Mouse (Mus musculus) forebrain, embryonic 11.5 days (tissue): Measurements from ENCODE around the gene Ebp. TPM values are rescaled to one million over a fixed set of nuclear protein-coding genes. Genes with fewer than 3 reads are reported as not detected.

ENCODE experiments used
- ATAC-seq: fragments of 200-750 bp; cut with Nextera tagmentation; replicated peaks from 2 replicates; pipeline ENCODE4 v1.8.0; 2017; ENCODE audit warnings: moderate TSS enrichment; ENCODE audit not compliant: low FRiP score
- DNase-seq: peaks from one replicate; pipeline ENCODE4 v3.0.0-alpha.2; 2017; ENCODE audit warnings: low spot score
- H3K27ac ChIP-seq: fragments of 300-500 bp; sonication (generic); 2 replicates; pipeline ENCODE4 v1.5.1; 2014; ENCODE audit warnings: low read depth, low read length
- H3K27me3 ChIP-seq: fragments of 300-500 bp; sonication (generic); 2 replicates; pipeline ENCODE4 v1.6.1; 2014; ENCODE audit warnings: mild to moderate bottlenecking, low read length, mixed read lengths; ENCODE audit not compliant: control insufficient read depth, insufficient read depth
- H3K36me3 ChIP-seq: fragments of 300-500 bp; sonication (generic); 2 replicates; pipeline ENCODE4 v1.6.1; 2014; ENCODE audit warnings: mild to moderate bottlenecking, low read length, moderate library complexity, mixed read lengths; ENCODE audit not compliant: control insufficient read depth, insufficient read depth
- H3K4me1 ChIP-seq: fragments of 300-500 bp; sonication (generic); replicated peaks from 2 replicates; pipeline ENCODE4 v1.6.1; 2014; ENCODE audit warnings: low read length, mixed read lengths; ENCODE audit not compliant: control insufficient read depth, insufficient read depth
- H3K4me2 ChIP-seq: fragments of 300-500 bp; sonication (generic); 2 replicates; pipeline ENCODE4 v1.6.1; 2014; ENCODE audit warnings: low read depth, mild to moderate bottlenecking, low read length, moderate library complexity, mixed read lengths; ENCODE audit not compliant: severe bottlenecking
- H3K4me3 ChIP-seq: fragments of 300-500 bp; sonication (generic); 2 replicates; pipeline ENCODE4 v1.5.1; 2014; ENCODE audit warnings: low read depth, low read length
- H3K9ac ChIP-seq: fragments of 300-500 bp; sonication (generic); 2 replicates; pipeline ENCODE4 v1.6.1; 2014; ENCODE audit warnings: low read length
- H3K9me3 ChIP-seq: fragments of 300-500 bp; sonication (generic); 2 replicates; pipeline ENCODE4 v1.6.1; 2016; ENCODE audit warnings: low read length, mixed read lengths; ENCODE audit not compliant: control insufficient read depth
- WGBS: fragments of 180-500 bp; shearing (Covaris S2); extraction: QIAGEN DNeasy Blood & Tissue Kit; methylation state at CpG from one replicate; pipeline ENCODE4 v1.1.7; 2014; 5-methylcytosine and 5-hydroxymethylcytosine counted together
- polyA plus RNA-seq: library from polyadenylated mRNA; unstranded; fragments of >200 nt; fragmentation: Nextera tagmentation; extraction: Ambion mirVana; gene quantifications from 2 replicates; pipeline ENCODE4 v1.2.1, GENCODE M21; 2014

Ebp gene
- polyA plus RNA-seq, 1 experiment from 2014 or later: 24.5 TPM

GRCm38 (mm10) chrX:8205088-8205487 lies 11.8 kb upstream of the Ebp start:
- H3K27ac ChIP-seq: no peak overlapping the region
- no peaks in the 10 kb centered on the region for H3K9me3 ChIP-seq
- DNase-seq (no peak), ATAC-seq (no peak)
- no peaks in the 10 kb centered on the region for H3K36me3 ChIP-seq
- no peaks in the 10 kb centered on the region for H3K27me3 ChIP-seq
- H3K9ac ChIP-seq: no peak overlapping the region
- 74% methylated on average over 4 of the region's 4 CpGs for WGBS
- no peak overlapping the region for H3K4me3 ChIP-seq
- H3K4me2 ChIP-seq: no peak overlapping the region
- H3K4me1 ChIP-seq: no peaks in the 10 kb centered on the region

GRCm38 (mm10) chrX:8204076-8204475 lies 10.8 kb upstream of the Ebp start:
- Histone ChIP-seq H3K36me3 (no peaks in the 10 kb centered on the region), H3K4me3 (no peak overlapping the region), H3K4me1 (no peaks in the 10 kb centered on the region), H3K27me3 (no peaks in the 10 kb centered on the region), H3K9ac (no peak overlapping the region), H3K9me3 (no peaks in the 10 kb centered on the region), H3K4me2 (no peak overlapping the region), H3K27ac (no peak overlapping the region)
- WGBS: 86% methylated on average over 10 of the region's 10 CpGs
- DNase-seq (no peak), ATAC-seq (no peak)

- H3K4me2 ChIP-seq: no peak overlapping the region
- no peaks in the 10 kb centered on the region for H3K36me3 ChIP-seq
- H3K4me1 ChIP-seq: no peaks in the 10 kb centered on the region
- no peak overlapping the region for H3K4me3 ChIP-seq
- no peak overlapping the region for H3K9ac ChIP-seq
- ATAC-seq: no peak
- 83% methylated on average over 14 of the region's 14 CpGs for WGBS
- no peak for DNase-seq
- H3K27me3 ChIP-seq: no peaks in the 10 kb centered on the region
- H3K27ac ChIP-seq: no peak overlapping the region
- no peaks in the 10 kb centered on the region for H3K9me3 ChIP-seq
Observed at GRCm38 (mm10) chrX:8203105-8203504, 9.8 kb upstream of the Ebp start.

GRCm38 (mm10) chrX:8192640-8193418 lies 483 bp downstream of the Ebp start:
- H3K4me1 ChIP-seq: no peaks in the 10 kb centered on the region
- peak; percentile 97 for ATAC-seq

GRCm38 (mm10) chrX:8192126-8192639 lies 1.1 kb downstream of the Ebp start:
- H3K4me2 ChIP-seq: peak overlapping the region; percentile 50
- H3K27ac ChIP-seq: peak overlapping the region; percentile 43; the same call in 1 of the 2 replicates
- H3K4me1 ChIP-seq: no peaks in the 10 kb centered on the region
- H3K36me3 ChIP-seq: no peaks in the 10 kb centered on the region
- H3K9me3 ChIP-seq: no peaks in the 10 kb centered on the region
- no peaks in the 10 kb centered on the region for H3K27me3 ChIP-seq
- peak overlapping the region; percentile 41 for H3K4me3 ChIP-seq
- peak overlapping the region; percentile 62 for H3K9ac ChIP-seq
- WGBS: 18% methylated on average over 13 of the region's 13 CpGs
- DNase-seq (no peak), ATAC-seq (no peak; the same call in 1 of the 2 replicates)

More at GRCm38 (mm10) chrX:8192640-8193418, 483 bp downstream of the Ebp start:
- Histone ChIP-seq H3K4me3 (peak overlapping the region; percentile 41), H3K27ac (0 out of 2 replicates have a peak overlapping the region, but pooled peaks have one; percentile 43), H3K4me2 (peak overlapping the region; percentile 50), H3K9me3 (no peaks in the 10 kb centered on the region), H3K9ac (peak overlapping the region; percentile 62), H3K36me3 (no peaks in the 10 kb centered on the region), H3K27me3 (no peaks in the 10 kb centered on the region)
- 21% methylated on average over 38 of the region's 38 CpGs for whole genome bisulfite sequencing
- peak; percentile 84 for DNase-seq

GRCm38 (mm10) chrX:8182871-8183540 lies 10.3 kb downstream of the Ebp start:
- no peak overlapping the region for H3K4me3 ChIP-seq

GRCm38 (mm10) chrX:8179646-8180045 lies 13.7 kb downstream of the Ebp start:
- H3K4me1 ChIP-seq: no peaks in the 10 kb centered on the region
- H3K4me2 ChIP-seq: no peak overlapping the region
- H3K36me3 ChIP-seq: no peaks in the 10 kb centered on the region
- DNase-seq (no peak), ATAC-seq (no peak)
- H3K4me3 ChIP-seq: no peak overlapping the region
- no peaks in the 10 kb centered on the region for H3K9me3 ChIP-seq
- H3K27me3 ChIP-seq: no peaks in the 10 kb centered on the region
- H3K27ac ChIP-seq: no peak overlapping the region
- H3K9ac ChIP-seq: no peak overlapping the region
- 91% methylated on average over 5 of the region's 5 CpGs for WGBS

More at GRCm38 (mm10) chrX:8182871-8183540, 10.3 kb downstream of the Ebp start:
- Histone ChIP-seq H3K4me2 (no peak overlapping the region), H3K27me3 (no peaks in the 10 kb centered on the region), H3K36me3 (no peaks in the 10 kb centered on the region), H3K9ac (no peak overlapping the region), H3K4me1 (no peaks in the 10 kb centered on the region), H3K9me3 (no peaks in the 10 kb centered on the region), H3K27ac (no peak overlapping the region)
- whole genome bisulfite sequencing: 18% methylated on average over 7 of the region's 7 CpGs
- DNase-seq: no peak
- no peak for ATAC-seq

GRCm38 (mm10) chrX:8178871-8179270 lies 14.4 kb downstream of the Ebp start:
- Histone ChIP-seq H3K4me2 (no peak overlapping the region), H3K36me3 (no peaks in the 10 kb centered on the region), H3K27ac (no peak overlapping the region), H3K9me3 (no peaks in the 10 kb centered on the region), H3K27me3 (no peaks in the 10 kb centered on the region), H3K4me3 (no peak overlapping the region), H3K9ac (no peak overlapping the region), H3K4me1 (no peaks in the 10 kb centered on the region)
- DNase-seq (no peak), ATAC-seq (no peak)
- 94% methylated on average over 2 of the region's 2 CpGs for WGBS
